Mouse (Mus musculus) erythroblast, embryonic 14.5 days (primary cell): ENCODE results near the gene Xkr8.

Experiments used
- GATA1 ChIP-seq: IDR thresholded peaks from 2 replicates; pipeline ENCODE4 v1.6.1; 2012; ENCODE audit warnings: low read length, inconsistent platforms, mixed read lengths
- TAL1 ChIP-seq: IDR thresholded peaks from 3 replicates; pipeline ENCODE4 v1.6.1; 2012; ENCODE audit warnings: low read length, inconsistent platforms, mixed read lengths

DNA sequence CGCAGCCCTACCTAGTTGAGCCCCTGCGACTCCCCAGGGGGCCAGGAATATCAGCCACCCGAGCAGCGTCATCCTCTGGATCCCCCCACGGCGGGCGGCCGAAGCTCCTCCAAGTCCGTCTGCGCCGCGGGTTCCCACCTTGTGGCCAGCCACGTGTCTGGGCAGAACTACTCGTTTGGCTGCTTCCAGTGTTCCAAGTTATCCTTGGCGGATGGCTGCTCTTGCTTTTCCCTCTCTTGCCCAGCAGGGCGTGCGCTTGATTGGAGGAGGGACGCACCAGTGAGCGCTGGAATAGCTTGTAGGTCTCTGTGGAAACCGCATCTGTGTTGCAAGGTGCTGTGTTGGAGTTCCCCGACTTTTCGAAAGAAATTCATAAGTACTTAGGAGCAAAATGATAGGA lies 24.6 kb upstream of the Xkr8 start, which contains the start of gene Smpdl3b:
- no peak for TF ChIP-seq GATA1
- no peak for TF ChIP-seq TAL1
